Mouse (Mus musculus): ENCODE measurements around the gene Hsdl1. TPM values are rescaled to one million over a fixed set of nuclear protein-coding genes. Genes with fewer than 3 reads are reported as not detected.

Hsdl1 gene
- total and polyA plus RNA-seq, 2 experiments: 6.1 to 7.8 TPM

DNA sequence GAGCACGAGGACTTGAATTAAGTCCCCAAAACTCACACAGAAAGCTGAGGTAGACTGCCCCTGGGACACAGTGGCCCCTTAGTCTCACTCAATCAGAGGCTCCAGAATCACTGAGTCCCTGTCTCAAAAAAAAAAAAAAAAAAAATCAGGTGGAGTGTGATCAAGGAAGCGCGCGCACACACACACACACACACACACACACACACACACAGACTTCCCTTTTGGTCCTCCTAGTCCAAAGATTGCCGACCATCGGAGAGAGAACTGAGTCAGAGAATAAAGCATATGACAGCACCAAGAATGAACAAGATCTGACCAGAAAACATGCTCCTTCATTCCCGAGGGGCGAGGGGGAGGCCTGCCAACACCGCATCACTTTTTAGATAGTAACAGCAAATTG, 17.9 kb downstream of the Hsdl1 start:
- Histone ChIP-seq H3K79me2 (ENCODE audit: control insufficient read depth, insufficient read depth, low read length) (peaks cover 34% of the 10 kb centered on the region), H3K4me3 (ENCODE audit: insufficient read depth, low read depth, low read length) (no peak overlapping the region), H3K4me1 (ENCODE audit: control insufficient read depth, insufficient read depth, low read length) (peaks cover 27% of the 10 kb centered on the region), H3K9ac (ENCODE audit: low read depth, low read length) (no peak overlapping the region), H3K36me3 (ENCODE audit: control insufficient read depth, insufficient read depth, low read length) (no peaks in the 10 kb centered on the region), H3K27ac (replicated peaks; ENCODE audit: insufficient read depth, low read depth, low read length) (no peak overlapping the region), H3K27me3 (ENCODE audit: control insufficient read depth, insufficient read depth, low read length) (no peaks in the 10 kb centered on the region)
- WGBS: 55% methylated on average over 9 of the region's 9 CpGs
- DNase-seq (ENCODE audit: extremely low read depth, low read depth, low spot score): no peak
- TF ChIP-seq POLR2A (IDR thresholded peaks at IDR 0.05; ENCODE audit: extremely low read depth, insufficient read depth, low read length) (no peak), CTCF (IDR thresholded peaks at IDR 0.05; ENCODE audit: low read depth, low read length) (no peak)

DNA sequence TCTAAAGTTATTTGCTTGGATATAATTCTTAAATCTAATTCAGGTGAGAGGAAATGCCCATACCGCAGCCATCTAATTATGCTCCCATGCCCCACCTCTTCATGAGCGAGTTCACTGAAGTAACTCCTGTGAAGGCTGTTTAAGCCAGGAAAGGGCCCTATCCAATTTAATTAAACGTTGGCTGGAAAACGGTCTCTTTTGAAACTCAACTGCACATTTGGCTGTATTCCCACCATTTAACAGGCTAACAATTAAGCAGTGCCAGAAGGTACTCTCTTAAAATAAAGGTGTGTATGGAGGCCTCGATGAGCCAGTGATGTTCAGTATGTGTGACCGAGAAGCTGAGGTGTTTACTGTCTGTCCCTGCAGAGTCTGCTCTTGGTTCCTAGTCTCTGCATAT, 19.1 kb downstream of the Hsdl1 start:
- Histone ChIP-seq H3K9ac (ENCODE audit: low read depth, low read length) (no peak overlapping the region), H3K36me3 (ENCODE audit: control insufficient read depth, insufficient read depth, low read length) (no peaks in the 10 kb centered on the region), H3K27me3 (ENCODE audit: control insufficient read depth, insufficient read depth, low read length) (no peaks in the 10 kb centered on the region), H3K79me2 (ENCODE audit: control insufficient read depth, insufficient read depth, low read length) (peaks cover 41% of the 10 kb centered on the region), H3K4me3 (ENCODE audit: insufficient read depth, low read depth, low read length) (no peak overlapping the region), H3K27ac (replicated peaks; ENCODE audit: insufficient read depth, low read depth, low read length) (no peak overlapping the region), H3K4me1 (ENCODE audit: control insufficient read depth, insufficient read depth, low read length) (peaks cover 29% of the 10 kb centered on the region)
- TF ChIP-seq POLR2A (IDR thresholded peaks at IDR 0.05; ENCODE audit: extremely low read depth, insufficient read depth, low read length) (no peak), CTCF (IDR thresholded peaks at IDR 0.05; ENCODE audit: low read depth, low read length) (no peak)
- 29% methylated on average over 6 of the region's 6 CpGs for WGBS
- DNase-seq (ENCODE audit: extremely low read depth, low read depth, low spot score): peak; percentile 55

DNA sequence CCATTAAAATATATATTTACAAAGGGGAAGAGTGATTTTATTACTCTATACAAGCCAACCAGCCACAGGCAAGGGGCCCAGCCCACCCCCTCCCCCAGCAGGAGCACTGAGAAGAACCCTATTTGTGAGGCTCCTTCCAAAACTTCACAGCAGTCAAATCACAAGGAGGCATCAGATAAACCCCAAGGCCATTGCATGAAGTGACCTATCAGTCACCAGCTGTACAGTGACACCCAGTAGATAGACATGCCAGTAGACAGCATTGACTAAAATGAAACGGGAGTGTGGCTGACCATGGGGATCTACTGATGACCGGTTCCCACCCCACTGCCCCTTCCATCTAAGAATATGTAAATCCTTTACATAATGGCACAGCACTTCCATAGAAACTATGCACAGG, 22.0 kb downstream of the Hsdl1 start:
- Histone ChIP-seq H3K4me3 (ENCODE audit: insufficient read depth, low read depth, low read length) (no peak overlapping the region), H3K79me2 (ENCODE audit: control insufficient read depth, insufficient read depth, low read length) (peaks cover 65% of the 10 kb centered on the region), H3K27ac (replicated peaks; ENCODE audit: insufficient read depth, low read depth, low read length) (no peak overlapping the region), H3K9ac (ENCODE audit: low read depth, low read length) (no peak overlapping the region), H3K36me3 (ENCODE audit: control insufficient read depth, insufficient read depth, low read length) (no peaks in the 10 kb centered on the region), H3K27me3 (ENCODE audit: control insufficient read depth, insufficient read depth, low read length) (no peaks in the 10 kb centered on the region), H3K4me1 (ENCODE audit: control insufficient read depth, insufficient read depth, low read length) (peaks cover 25% of the 10 kb centered on the region)
- TF ChIP-seq POLR2A (IDR thresholded peaks at IDR 0.05; ENCODE audit: extremely low read depth, insufficient read depth, low read length) (no peak), CTCF (IDR thresholded peaks at IDR 0.05; ENCODE audit: low read depth, low read length) (no peak)
- WGBS: 61% methylated on average over 2 of the region's 2 CpGs
- DNase-seq (ENCODE audit: extremely low read depth, low read depth, low spot score): peak; percentile 22

- WGBS: 68% methylated on average over 7 of the region's 7 CpGs
- H3K79me2 ChIP-seq (ENCODE audit: control insufficient read depth, insufficient read depth, low read length): peaks cover 45% of the 10 kb centered on the region
- no peak for DNase-seq (ENCODE audit: extremely low read depth, low read depth, low spot score)
Measured at GRCm38 (mm10) chr8:119548560-119549113, 26.3 kb downstream of the Hsdl1 start.

GRCm38 (mm10) chr8:119547019-119547691, 27.8 kb downstream of the Hsdl1 start:
- Histone ChIP-seq H3K4me1 (ENCODE audit: control insufficient read depth, insufficient read depth, low read length) (peaks cover 2% of the 10 kb centered on the region; the same call in 1 of the 2 replicates), H3K27me3 (ENCODE audit: control insufficient read depth, insufficient read depth, low read length) (no peaks in the 10 kb centered on the region), H3K4me3 (ENCODE audit: insufficient read depth, low read depth, low read length) (no peak overlapping the region), H3K27ac (replicated peaks; ENCODE audit: insufficient read depth, low read depth, low read length) (no peak overlapping the region), H3K9ac (ENCODE audit: low read depth, low read length) (no peak overlapping the region), H3K79me2 (ENCODE audit: control insufficient read depth, insufficient read depth, low read length) (peaks cover 34% of the 10 kb centered on the region), H3K36me3 (ENCODE audit: control insufficient read depth, insufficient read depth, low read length) (peaks cover 31% of the 10 kb centered on the region)
- 68% methylated on average over 18 of the region's 18 CpGs for WGBS
- no peak for DNase-seq (ENCODE audit: extremely low read depth, low read depth, low spot score)
- TF ChIP-seq CTCF (IDR thresholded peaks at IDR 0.05; ENCODE audit: low read depth, low read length) (no peak), POLR2A (IDR thresholded peaks at IDR 0.05; ENCODE audit: extremely low read depth, insufficient read depth, low read length) (no peak)

More at GRCm38 (mm10) chr8:119548560-119549113, 26.3 kb downstream of the Hsdl1 start:
- no peak overlapping the region for H3K27ac ChIP-seq (replicated peaks; ENCODE audit: insufficient read depth, low read depth, low read length)
- no peak overlapping the region for H3K9ac ChIP-seq (ENCODE audit: low read depth, low read length)
- H3K36me3 ChIP-seq (ENCODE audit: control insufficient read depth, insufficient read depth, low read length): peaks cover 19% of the 10 kb centered on the region; the same call in 1 of the 2 replicates
- H3K4me1 ChIP-seq (ENCODE audit: control insufficient read depth, insufficient read depth, low read length): peaks cover 6% of the 10 kb centered on the region; the same call in 1 of the 2 replicates
- TF ChIP-seq POLR2A (IDR thresholded peaks at IDR 0.05; ENCODE audit: extremely low read depth, insufficient read depth, low read length) (no peak), CTCF (IDR thresholded peaks at IDR 0.05; ENCODE audit: low read depth, low read length) (no peak)
- no peak overlapping the region for H3K4me3 ChIP-seq (ENCODE audit: insufficient read depth, low read depth, low read length)
- no peaks in the 10 kb centered on the region for H3K27me3 ChIP-seq (ENCODE audit: control insufficient read depth, insufficient read depth, low read length)

- 97% methylated on average over 6 of the region's 6 CpGs for WGBS
- TF ChIP-seq POLR2A (IDR thresholded peaks at IDR 0.05; ENCODE audit: extremely low read depth, insufficient read depth, low read length) (no peak), CTCF (IDR thresholded peaks at IDR 0.05; ENCODE audit: low read depth, low read length) (no peak)
- H3K79me2 ChIP-seq (ENCODE audit: control insufficient read depth, insufficient read depth, low read length): peaks cover 26% of the 10 kb centered on the region; the same call in 1 of the 2 replicates
- no peak overlapping the region for H3K9ac ChIP-seq (ENCODE audit: low read depth, low read length)
- no peaks in the 10 kb centered on the region for H3K27me3 ChIP-seq (ENCODE audit: control insufficient read depth, insufficient read depth, low read length)
- DNase-seq (ENCODE audit: extremely low read depth, low read depth, low spot score): no peak
- no peak overlapping the region for H3K27ac ChIP-seq (replicated peaks; ENCODE audit: insufficient read depth, low read depth, low read length)
- no peak overlapping the region for H3K4me3 ChIP-seq (ENCODE audit: insufficient read depth, low read depth, low read length)
- H3K4me1 ChIP-seq (ENCODE audit: control insufficient read depth, insufficient read depth, low read length): peaks cover 3% of the 10 kb centered on the region; the same call in 1 of the 2 replicates
- H3K36me3 ChIP-seq (ENCODE audit: control insufficient read depth, insufficient read depth, low read length): peaks cover 39% of the 10 kb centered on the region
Measured at GRCm38 (mm10) chr8:119545791-119546190, 29.2 kb downstream of the Hsdl1 start.

All from liver, adult 2 months (tissue).